8 mouse cellular contexts compared by ENCODE assay signal in the genomic region with DNA sequence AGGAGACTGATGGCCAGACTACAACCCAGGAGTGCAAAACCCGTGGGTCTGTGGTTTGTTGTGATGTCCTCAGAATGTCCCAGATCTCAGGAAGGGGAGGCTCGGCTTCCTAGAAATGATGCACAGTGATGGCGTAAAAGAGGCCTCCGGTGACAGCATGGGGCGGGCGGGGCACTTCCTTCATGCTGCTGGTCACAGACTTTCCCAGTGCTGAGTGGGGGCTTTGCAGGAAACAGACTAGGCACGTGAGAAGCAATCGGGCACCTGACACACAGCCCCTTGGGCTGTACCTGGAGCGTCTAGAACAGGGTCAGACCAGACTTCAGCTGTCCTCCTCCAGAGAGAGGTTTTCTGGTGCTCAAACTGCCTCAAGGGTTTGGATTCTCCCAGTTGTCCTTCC. TPM values are rescaled to one million over a fixed set of nuclear protein-coding genes. Genes with fewer than 3 reads are reported as not detected.
DNase-seq lines count a peak whose midpoint lies in the region; ATAC-seq lines count a peak whose summit lies in the region.
"Had no signal": no experiment of that assay in that cellular context is flagged by ENCODE, and none has a peak within 500 bp of the region (broad histone marks: within the 10 kb centered on the region; RNA-seq: fewer than 3 reads in every experiment).

No protein-coding gene starts in this region.

- H3K36me3 ChIP-seq in heart, embryonic 13.5 days, result peaks cover 5% of the 10 kb centered on the region
- H3K36me3 ChIP-seq in hindbrain, embryonic 14.5 days (replicated peaks; ENCODE audit: control insufficient read depth, insufficient read depth), result peaks cover 12% of the 10 kb centered on the region

- H3K9ac ChIP-seq in heart, embryonic 13.5 days, result peak overlapping the region; percentile 28; the same call in 1 of the 2 replicates
- H3K9ac ChIP-seq in hindbrain, embryonic 14.5 days, result no peak overlapping the region
- H3K9ac ChIP-seq: hindbrain, embryonic 13.5 days had no signal

- no peaks in the 10 kb centered on the region for H3K27me3 ChIP-seq in heart, embryonic 13.5 days (replicated peaks)
- H3K27me3 ChIP-seq in hindbrain, embryonic 14.5 days (ENCODE audit: control insufficient read depth, insufficient read depth, low read length), result no peaks in the 10 kb centered on the region
- H3K27me3 ChIP-seq: hindbrain, embryonic 13.5 days had no signal

- DNase-seq in CD4-positive helper T cell, adult 2 months (ENCODE audit: low read depth, low spot score), result peak; percentile 86
- peak; percentile 28 to 38 for DNase-seq in CD8-positive naive resting alpha-beta T cell, adult 2 months (ENCODE audit: low read depth in 2 of 2, low spot score in 2 of 2)
- peak; percentile 50 for DNase-seq in lung, postnatal 14 days
- no peak for DNase-seq in neural tube, embryonic 10.5 days (ENCODE audit: extremely low spot score, low spot score)
- no peak for DNase-seq in hindbrain, embryonic 14.5 days (ENCODE audit: low spot score)
- no peak for DNase-seq in right cerebral cortex, postnatal 36 days (ENCODE audit: low spot score in 2 of 2)

- ATAC-seq in heart, embryonic 13.5 days (ENCODE audit: extremely low read depth, insufficient number of reproducible peaks, low FRiP score, low TSS enrichment), result peak; percentile 39; the same call in 1 of the 2 replicates
- no peak for ATAC-seq in hindbrain, embryonic 14.5 days (ENCODE audit: low FRiP score)

- no peak overlapping the region for H3K4me3 ChIP-seq in heart, embryonic 13.5 days
- no peak overlapping the region for H3K4me3 ChIP-seq in hindbrain, embryonic 14.5 days (replicated peaks; ENCODE audit: low read length)
- H3K4me3 ChIP-seq: hindbrain, embryonic 13.5 days had no signal

- 0 out of 2 replicates have a peak overlapping the region, but pooled peaks have one; percentile 69 for H3K27ac ChIP-seq in heart, embryonic 13.5 days (replicated peaks)
- H3K27ac ChIP-seq in hindbrain, embryonic 14.5 days, result no peak overlapping the region
- H3K27ac ChIP-seq: hindbrain, embryonic 13.5 days had no signal

- H3K9me3 ChIP-seq in heart, embryonic 13.5 days, result no peaks in the 10 kb centered on the region
- no peaks in the 10 kb centered on the region for H3K9me3 ChIP-seq in hindbrain, embryonic 14.5 days (ENCODE audit: control insufficient read depth, low read length)
- H3K9me3 ChIP-seq: hindbrain, embryonic 13.5 days had no signal

- H3K4me2 ChIP-seq in heart, embryonic 13.5 days, result no peak overlapping the region
- no peak overlapping the region for H3K4me2 ChIP-seq in hindbrain, embryonic 14.5 days (replicated peaks)
- H3K4me2 ChIP-seq: hindbrain, embryonic 13.5 days had no signal

- 44% methylated on average over 9 of the region's 9 CpGs for WGBS in heart, embryonic 13.5 days
- WGBS in hindbrain, embryonic 14.5 days, result 62% methylated on average over 9 of the region's 9 CpGs

- H3K4me1 ChIP-seq in heart, embryonic 13.5 days, result peaks cover 34% of the 10 kb centered on the region
- H3K4me1 ChIP-seq in hindbrain, embryonic 14.5 days (replicated peaks; ENCODE audit: control insufficient read depth, insufficient read depth, low read length), result no peaks in the 10 kb centered on the region; the same call in 1 of the 2 replicates

RNA-seq across cellular contexts. Expression of gene Pcbp1, which starts 44.7 kb away (rescaled TPM):
- polyA plus RNA-seq in heart, embryonic 13.5 days (2015; fragmentation: Nextera tagmentation; extraction: Ambion mirVana), result 218 and 286 TPM in 2 replicates
- 313 and 316 TPM in 2 replicates for polyA plus RNA-seq in hindbrain, embryonic 14.5 days (2014; fragmentation: Nextera tagmentation; extraction: Ambion mirVana)

RNA-seq across cellular contexts. Expression of gene Asprv1, which starts 57.1 kb away (rescaled TPM):
- 0.09 TPM in 2 replicates for polyA plus RNA-seq in heart, embryonic 13.5 days (2015; fragmentation: Nextera tagmentation; extraction: Ambion mirVana)
- polyA plus RNA-seq in hindbrain, embryonic 14.5 days (2014; fragmentation: Nextera tagmentation; extraction: Ambion mirVana), result 0.26 and 0.86 TPM in 2 replicates

Comparison
In these comparisons a context has a peak if more than half of its experiments do, and no peak if none do; other contexts are left out.
1. DNase-seq: peak in CD4-positive helper T cell, adult 2 months (single experiment), CD8-positive naive resting alpha-beta T cell, adult 2 months (2 of 2) and lung, postnatal 14 days (single experiment); none in neural tube, embryonic 10.5 days (single experiment), hindbrain, embryonic 14.5 days (single experiment) and right cerebral cortex, postnatal 36 days (0 of 2).